Mouse (Mus musculus) lung, postnatal 0 days (tissue): Measurements from ENCODE around the gene 1700030K09Rik. TPM values are rescaled to one million over a fixed set of nuclear protein-coding genes. Genes with fewer than 3 reads are reported as not detected.

Experiments used
- ATAC-seq: fragments of 200-750 bp; cut with Nextera tagmentation; 2 replicates; pipeline ENCODE4 v1.8.0; 2017; ENCODE audit warnings: moderate library complexity
- DNase-seq: peaks from one replicate; pipeline ENCODE4 v3.0.0-alpha.2; 2016; ENCODE audit warnings: low spot score
- H3K27ac ChIP-seq: fragments of 300-500 bp; sonication (generic); 2 replicates; pipeline ENCODE4 v1.5.1; 2014; ENCODE audit warnings: antibody characterized with exemption, mild to moderate bottlenecking, low read length, mixed read lengths
- H3K27me3 ChIP-seq: fragments of 300-500 bp; sonication (generic); replicated peaks from 2 replicates; pipeline ENCODE4 v1.6.1; 2014; ENCODE audit warnings: low read length, mixed read lengths; ENCODE audit not compliant: insufficient read depth
- H3K36me3 ChIP-seq: fragments of 300-500 bp; sonication (generic); 2 replicates; pipeline ENCODE4 v1.6.1; 2014; ENCODE audit warnings: low read length, mixed read lengths; ENCODE audit not compliant: insufficient read depth
- H3K4me1 ChIP-seq: fragments of 300-500 bp; sonication (generic); 2 replicates; pipeline ENCODE4 v1.6.1; 2014; ENCODE audit warnings: antibody characterized with exemption, low read depth, low read length, mixed read lengths; ENCODE audit not compliant: insufficient read depth
- H3K4me2 ChIP-seq: fragments of 300-500 bp; sonication (generic); replicated peaks from 2 replicates; pipeline ENCODE4 v1.6.1; 2014; ENCODE audit warnings: low read depth, mild to moderate bottlenecking, low read length, moderate library complexity, mixed read lengths
- H3K4me3 ChIP-seq: fragments of 300-500 bp; sonication (generic); 2 replicates; pipeline ENCODE4 v1.5.1; 2014; ENCODE audit warnings: low read depth, low read length
- H3K9ac ChIP-seq: fragments of 300-500 bp; sonication (generic); replicated peaks from 2 replicates; pipeline ENCODE4 v1.6.1; 2014; ENCODE audit warnings: low read depth, mild to moderate bottlenecking
- H3K9me3 ChIP-seq: fragments of 300-500 bp; sonication (generic); 2 replicates; pipeline ENCODE4 v1.6.1; 2016; ENCODE audit warnings: low read length, mixed read lengths
- CTCF ChIP-seq: IDR thresholded peaks from 2 replicates; pipeline ENCODE4 v1.5.1; 2016; ENCODE audit warnings: antibody characterized with exemption, mild to moderate bottlenecking
- EP300 ChIP-seq: IDR thresholded peaks from 2 replicates; pipeline ENCODE4 v1.6.1; 2016; ENCODE audit warnings: antibody characterized with exemption, mild to moderate bottlenecking, control low read depth
- WGBS: fragments of 180-500 bp; shearing (Covaris S2); extraction: QIAGEN DNeasy Blood & Tissue Kit; methylation state at CpG from one replicate; pipeline ENCODE4 v1.1.7; 2014; 5-methylcytosine and 5-hydroxymethylcytosine counted together
- polyA plus RNA-seq: library from polyadenylated mRNA; unstranded; fragments of >200 nt; fragmentation: Nextera tagmentation; extraction: Ambion mirVana; gene quantifications from 2 replicates; pipeline ENCODE4 v1.2.1, GENCODE M21; 2015

Gene 1700030K09Rik
- polyA plus RNA-seq, 1 experiment from 2014 or later, result 9.0 TPM

GRCm38 (mm10) chr8:72455317-72455716, 11.6 kb downstream of the 1700030K09Rik start:
- no peaks in the 10 kb centered on the region for H3K4me1 ChIP-seq
- H3K36me3 ChIP-seq, result peaks cover 24% of the 10 kb centered on the region
- no peaks in the 10 kb centered on the region for H3K27me3 ChIP-seq
- H3K9me3 ChIP-seq, result no peaks in the 10 kb centered on the region
- H3K9ac ChIP-seq, result no peak overlapping the region
- no peak for ATAC-seq
- no peak overlapping the region for H3K27ac ChIP-seq
- H3K4me2 ChIP-seq, result no peak overlapping the region
- 87% methylated on average over 4 of the region's 4 CpGs for WGBS
- no peak for TF ChIP-seq EP300
- TF ChIP-seq CTCF, result no peak
- no peak overlapping the region for H3K4me3 ChIP-seq
- DNase-seq, result no peak

- no peaks in the 10 kb centered on the region for H3K4me1 ChIP-seq
- no peak for ATAC-seq
- H3K4me3 ChIP-seq, result no peak overlapping the region
- H3K4me2 ChIP-seq, result no peak overlapping the region
- 91% methylated on average over 3 of the region's 3 CpGs for WGBS
- H3K27ac ChIP-seq, result no peak overlapping the region
- no peak for DNase-seq
- H3K27me3 ChIP-seq, result no peaks in the 10 kb centered on the region
- no peak for TF ChIP-seq EP300
- no peak for TF ChIP-seq CTCF
- peaks cover 17% of the 10 kb centered on the region for H3K36me3 ChIP-seq
- H3K9me3 ChIP-seq, result no peaks in the 10 kb centered on the region
- H3K9ac ChIP-seq, result no peak overlapping the region
Observed at GRCm38 (mm10) chr8:72457806-72458205, 14.1 kb downstream of the 1700030K09Rik start.

GRCm38 (mm10) chr8:72458457-72458856, 14.8 kb downstream of the 1700030K09Rik start:
- no peak for TF ChIP-seq CTCF
- no peak for TF ChIP-seq EP300
- H3K36me3 ChIP-seq, result peaks cover 23% of the 10 kb centered on the region

DNA sequence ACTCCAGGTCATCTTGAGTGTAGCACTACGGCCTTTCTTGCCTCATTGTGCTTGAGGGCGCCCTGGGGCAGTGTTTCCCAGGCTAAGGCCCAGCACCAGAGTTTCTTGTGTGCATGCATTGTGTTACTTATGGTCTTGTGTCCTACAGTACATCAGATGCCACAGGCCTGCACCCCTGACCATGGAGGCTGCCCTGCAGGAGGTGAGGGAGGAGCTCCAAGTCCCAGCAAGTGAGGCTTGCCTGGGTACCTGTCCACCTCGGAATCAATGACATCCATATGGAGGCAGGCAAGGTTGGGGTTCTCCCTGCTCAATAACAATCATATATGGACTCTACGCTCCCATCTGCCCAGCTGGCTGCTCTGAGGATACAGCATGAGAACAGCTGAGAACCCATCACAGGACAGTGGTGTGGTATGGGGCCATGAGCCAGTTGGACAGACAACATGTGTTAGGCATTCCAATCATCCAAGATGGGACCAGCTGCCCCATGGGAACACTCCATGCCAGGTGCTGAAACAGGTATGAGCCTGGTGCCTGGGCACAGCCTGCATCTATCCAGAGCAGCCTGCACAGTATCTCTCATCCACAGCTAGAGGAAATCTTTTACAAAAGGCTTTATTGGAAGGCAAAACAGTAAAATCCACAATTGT, 16.3 kb downstream of the 1700030K09Rik start:
- WGBS, result 91% methylated on average over 4 of the region's 4 CpGs
- Histone ChIP-seq H3K27ac (no peak overlapping the region), H3K27me3 (no peaks in the 10 kb centered on the region), H3K9me3 (no peaks in the 10 kb centered on the region), H3K4me2 (no peak overlapping the region), H3K4me3 (no peak overlapping the region), H3K36me3 (peaks cover 32% of the 10 kb centered on the region), H3K9ac (no peak overlapping the region), H3K4me1 (no peaks in the 10 kb centered on the region)
- TF ChIP-seq CTCF (no peak), EP300 (no peak)
- DNase-seq (no peak), ATAC-seq (no peak)

More at GRCm38 (mm10) chr8:72458457-72458856, 14.8 kb downstream of the 1700030K09Rik start:
- no peak overlapping the region for H3K4me3 ChIP-seq
- no peak overlapping the region for H3K4me2 ChIP-seq
- no peak overlapping the region for H3K27ac ChIP-seq
- no peak overlapping the region for H3K9ac ChIP-seq
- H3K4me1 ChIP-seq, result no peaks in the 10 kb centered on the region
- H3K27me3 ChIP-seq, result no peaks in the 10 kb centered on the region
- 83% methylated on average over 6 of the region's 6 CpGs for WGBS
- ATAC-seq (no peak), DNase-seq (no peak)
- no peaks in the 10 kb centered on the region for H3K9me3 ChIP-seq

GRCm38 (mm10) chr8:72464211-72464610, 20.5 kb downstream of the 1700030K09Rik start:
- Histone ChIP-seq H3K27me3 (no peaks in the 10 kb centered on the region), H3K36me3 (peaks cover 60% of the 10 kb centered on the region), H3K4me2 (no peak overlapping the region), H3K9me3 (no peaks in the 10 kb centered on the region), H3K4me3 (no peak overlapping the region), H3K4me1 (no peaks in the 10 kb centered on the region), H3K27ac (no peak overlapping the region), H3K9ac (no peak overlapping the region)
- DNase-seq (no peak), ATAC-seq (no peak)
- 96% methylated on average over 10 of the region's 10 CpGs for WGBS
- TF ChIP-seq CTCF (no peak), EP300 (no peak)

- Histone ChIP-seq H3K9me3 (no peaks in the 10 kb centered on the region), H3K4me1 (no peaks in the 10 kb centered on the region), H3K36me3 (peaks cover 59% of the 10 kb centered on the region), H3K27ac (no peak overlapping the region), H3K27me3 (no peaks in the 10 kb centered on the region), H3K4me3 (no peak overlapping the region), H3K9ac (no peak overlapping the region), H3K4me2 (no peak overlapping the region)
- no peak for TF ChIP-seq CTCF
- TF ChIP-seq EP300, result no peak
- DNase-seq (no peak), ATAC-seq (no peak)
- 94% methylated on average over 2 of the region's 2 CpGs for WGBS
Observed at GRCm38 (mm10) chr8:72469243-72469642, 25.6 kb downstream of the 1700030K09Rik start.
